Mouse (Mus musculus) embryonic facial prominence, embryonic 12.5 days (tissue): Measurements from ENCODE around the gene Zfp882. TPM values are rescaled to one million over a fixed set of nuclear protein-coding genes. Genes with fewer than 3 reads are reported as not detected.
"Not testable (repeated sequence)": the region's sequence is repeated elsewhere in the genome, so short reads cannot be mapped to it uniquely, and the experiment has no call there.

Source experiments
- ATAC-seq: fragments of 200-750 bp; cut with Nextera tagmentation; 2 replicates; pipeline ENCODE4 v1.8.0; 2017; ENCODE audit not compliant: insufficient number of reproducible peaks, insufficient read depth, low FRiP score, low TSS enrichment
- H3K27ac ChIP-seq: fragments of 300-500 bp; sonication (generic); 2 replicates; pipeline ENCODE4 v1.5.1; 2016; ENCODE audit warnings: mild to moderate bottlenecking
- H3K27me3 ChIP-seq: fragments of 300-500 bp; sonication (generic); 2 replicates; pipeline ENCODE4 v1.6.1; 2016; ENCODE audit warnings: mild to moderate bottlenecking, moderate library complexity
- H3K36me3 ChIP-seq: fragments of 300-500 bp; sonication (generic); 2 replicates; pipeline ENCODE4 v1.6.1; 2016; ENCODE audit warnings: mild to moderate bottlenecking
- H3K4me1 ChIP-seq: fragments of 300-500 bp; sonication (generic); 2 replicates; pipeline ENCODE4 v1.6.1; 2016
- H3K4me2 ChIP-seq: fragments of 300-500 bp; sonication (generic); replicated peaks from 2 replicates; pipeline ENCODE4 v1.6.1; 2016; ENCODE audit warnings: mild to moderate bottlenecking, moderate library complexity
- H3K4me3 ChIP-seq: fragments of 300-500 bp; sonication (generic); 2 replicates; pipeline ENCODE4 v1.5.1; 2016; ENCODE audit warnings: mild to moderate bottlenecking
- H3K9ac ChIP-seq: fragments of 300-500 bp; sonication (generic); 2 replicates; pipeline ENCODE4 v1.6.1; 2016; ENCODE audit warnings: mild to moderate bottlenecking, moderate library complexity
- H3K9me3 ChIP-seq: fragments of 300-500 bp; sonication (generic); 2 replicates; pipeline ENCODE4 v1.6.1; 2016; ENCODE audit warnings: mild to moderate bottlenecking, moderate library complexity
- WGBS: fragments of 180-500 bp; shearing (Covaris S2); methylation state at CpG from one replicate; pipeline ENCODE4 v1.1.7; 2016; 5-methylcytosine and 5-hydroxymethylcytosine counted together
- polyA plus RNA-seq: library from polyadenylated mRNA; unstranded; fragments of >200 nt; fragmentation: Nextera tagmentation; extraction: Ambion mirVana; gene quantifications from 2 replicates; pipeline ENCODE4 v1.2.1, GENCODE M21; 2016

Gene Zfp882
- polyA plus RNA-seq, 1 experiment from 2014 or later: 10.7 TPM

DNA sequence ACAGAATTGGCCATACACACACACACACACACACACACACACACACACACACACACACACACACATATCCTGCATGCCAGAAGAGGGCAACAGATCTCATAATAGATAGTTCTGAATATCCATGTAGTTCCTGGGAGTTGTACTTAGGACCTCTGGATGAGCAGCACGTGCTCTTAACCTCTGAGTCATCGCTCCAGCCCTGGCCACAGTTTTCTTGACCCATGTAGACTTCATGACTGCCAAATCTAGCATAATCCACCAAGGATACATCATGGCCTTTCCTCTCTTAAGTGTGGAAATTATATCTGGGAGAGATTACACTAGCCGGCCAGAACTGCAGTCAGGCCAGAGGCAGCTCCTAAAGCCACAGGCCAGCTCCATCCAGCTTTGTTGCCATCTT, 18.1 kb downstream of the Zfp882 start:
- H3K9me3 ChIP-seq: 0 out of 2 replicates have a peak, but pooled peaks cover 3% of the 10 kb centered on the region
- no peak overlapping the region for H3K27ac ChIP-seq
- no peak overlapping the region for H3K4me3 ChIP-seq
- no peak overlapping the region for H3K4me2 ChIP-seq
- H3K27me3 ChIP-seq: no peaks in the 10 kb centered on the region
- no peak for ATAC-seq
- H3K9ac ChIP-seq: no peak overlapping the region
- peaks cover 26% of the 10 kb centered on the region for H3K36me3 ChIP-seq
- peaks cover 7% of the 10 kb centered on the region for H3K4me1 ChIP-seq
- WGBS: 99% methylated on average over 3 of the region's 3 CpGs

DNA sequence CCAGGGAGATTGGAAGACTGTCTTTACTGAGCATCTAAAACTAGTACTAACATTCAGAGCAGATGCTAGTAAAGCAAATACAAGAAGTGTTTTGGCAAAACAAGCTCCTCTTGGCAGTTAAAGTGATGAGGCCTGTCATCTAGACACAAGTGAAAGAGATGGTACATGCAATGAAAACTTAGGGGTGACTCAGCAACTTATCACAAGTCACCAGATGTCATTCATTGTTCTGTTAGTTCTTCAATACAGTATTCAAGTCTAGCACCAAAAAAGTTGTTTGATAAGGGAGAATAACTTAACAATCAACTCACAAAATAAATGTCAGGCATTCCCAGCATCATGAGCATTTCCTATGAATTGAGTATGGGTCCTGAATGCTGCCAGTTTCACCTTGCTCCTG, 19.4 kb downstream of the Zfp882 start:
- no peak for ATAC-seq

DNA sequence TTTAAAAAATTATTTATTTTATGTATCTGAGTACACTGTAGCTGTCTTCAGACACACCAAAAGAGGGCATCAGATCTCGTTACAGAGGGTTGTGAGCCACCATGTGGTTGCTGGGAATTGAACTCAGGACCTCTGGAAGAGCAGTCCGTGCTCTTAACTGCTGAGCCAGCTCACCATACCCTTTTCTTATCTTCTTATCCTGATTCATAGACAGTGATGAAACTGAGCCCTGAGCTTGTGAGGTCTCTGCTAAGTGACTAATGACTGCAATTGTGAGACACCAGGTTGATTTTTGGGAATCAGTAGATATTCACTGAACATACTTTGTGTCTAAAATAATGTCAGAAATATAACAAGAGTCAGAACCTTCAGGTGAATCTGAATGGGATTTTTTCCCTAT, 29.6 kb downstream of the Zfp882 start:
- not testable (repeated sequence) for H3K27ac ChIP-seq, H3K9ac ChIP-seq, H3K4me2 ChIP-seq, H3K4me3 ChIP-seq, H3K36me3 ChIP-seq, H3K27me3 ChIP-seq, ATAC-seq, H3K9me3 ChIP-seq, H3K4me1 ChIP-seq
- WGBS: 88% methylated on average over 2 of the region's 2 CpGs

More for the DNA sequence above, 19.4 kb downstream of the Zfp882 start:
- H3K9ac ChIP-seq: no peak overlapping the region
- no peak overlapping the region for H3K27ac ChIP-seq
- no peaks in the 10 kb centered on the region for H3K27me3 ChIP-seq
- H3K4me2 ChIP-seq: no peak overlapping the region
- H3K4me1 ChIP-seq: peaks cover 7% of the 10 kb centered on the region
- peaks cover 30% of the 10 kb centered on the region for H3K36me3 ChIP-seq
- 0 out of 2 replicates have a peak, but pooled peaks cover 4% of the 10 kb centered on the region for H3K9me3 ChIP-seq
- H3K4me3 ChIP-seq: no peak overlapping the region

DNA sequence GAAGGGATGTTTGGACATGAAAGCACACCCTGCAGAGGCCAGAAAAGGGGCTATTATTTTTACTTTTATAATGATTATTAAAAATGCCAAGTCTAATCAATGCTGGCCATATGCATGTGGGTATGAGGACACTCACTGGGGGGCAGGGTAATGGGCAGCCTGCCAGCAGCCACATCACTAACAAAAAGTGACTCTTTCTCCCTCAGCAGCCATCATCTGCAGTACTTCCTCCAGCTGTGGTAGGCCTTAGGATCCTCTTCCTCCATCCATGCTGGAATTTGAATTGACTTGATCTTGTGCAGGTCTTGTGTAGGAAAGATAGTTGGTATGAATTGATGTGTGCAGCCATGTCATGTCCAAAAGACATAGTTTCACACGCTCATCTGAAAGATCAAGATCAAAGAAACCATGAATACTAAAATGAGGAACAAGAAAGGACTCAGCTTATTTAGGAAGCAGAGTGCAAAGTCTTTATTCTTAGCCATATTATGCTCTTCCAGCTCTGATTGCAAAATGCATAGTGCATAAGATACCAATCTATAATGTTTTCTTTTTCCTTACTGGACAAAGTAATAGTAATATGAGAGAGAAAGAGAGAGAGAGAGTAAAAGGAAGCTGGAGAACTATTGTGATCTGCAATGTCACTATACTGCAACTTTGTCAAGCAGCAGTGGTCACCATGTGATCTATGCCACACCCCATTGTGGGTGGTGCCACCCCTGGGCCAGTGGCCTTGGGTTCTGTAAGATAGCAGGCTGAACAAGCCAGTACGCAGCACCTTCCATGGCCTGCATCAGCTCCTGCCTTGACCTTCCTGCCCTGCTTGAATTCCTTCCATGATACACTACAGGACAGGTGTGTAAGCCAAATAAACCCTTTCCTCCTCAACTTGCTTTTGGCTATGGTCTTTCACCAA, 32.1 kb downstream of the Zfp882 start:
- WGBS: 82% methylated on average over 2 of the region's 2 CpGs

DNA sequence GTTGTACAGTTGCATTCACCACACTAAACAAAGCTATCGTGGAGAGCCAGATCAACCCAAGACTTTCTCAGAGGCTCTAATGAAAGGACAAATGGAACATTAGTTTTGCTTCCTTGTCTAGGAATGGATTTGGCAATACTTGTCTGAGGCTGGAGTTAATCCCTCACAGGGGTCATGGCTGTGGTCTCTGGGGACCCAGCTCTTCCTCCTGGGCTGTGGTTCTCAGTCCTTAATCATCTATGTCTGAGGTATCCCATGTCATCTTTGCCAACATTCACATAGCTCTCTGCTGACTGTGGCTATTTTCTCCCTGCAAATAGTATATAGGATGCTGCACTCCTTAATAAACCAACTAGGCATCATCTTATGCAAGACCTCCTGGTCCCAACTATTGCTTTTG, 33.4 kb downstream of the Zfp882 start:
- H3K9me3 ChIP-seq: no peaks in the 10 kb centered on the region
- no peaks in the 10 kb centered on the region for H3K27me3 ChIP-seq
- no peak for ATAC-seq
- no peaks in the 10 kb centered on the region for H3K4me1 ChIP-seq
- no peak overlapping the region for H3K27ac ChIP-seq
- no peak overlapping the region for H3K4me3 ChIP-seq
- H3K4me2 ChIP-seq: no peak overlapping the region
- 74% methylated on average over 1 of the region's 1 CpGs for WGBS
- no peak overlapping the region for H3K9ac ChIP-seq
- no peaks in the 10 kb centered on the region for H3K36me3 ChIP-seq

More for the DNA sequence above, 32.1 kb downstream of the Zfp882 start:
- Histone ChIP-seq H3K4me1 (no peaks in the 10 kb centered on the region), H3K4me2 (no peak overlapping the region), H3K27me3 (no peaks in the 10 kb centered on the region), H3K9ac (no peak overlapping the region), H3K27ac (no peak overlapping the region), H3K36me3 (no peaks in the 10 kb centered on the region), H3K9me3 (no peaks in the 10 kb centered on the region), H3K4me3 (no peak overlapping the region)
- no peak for ATAC-seq

DNA sequence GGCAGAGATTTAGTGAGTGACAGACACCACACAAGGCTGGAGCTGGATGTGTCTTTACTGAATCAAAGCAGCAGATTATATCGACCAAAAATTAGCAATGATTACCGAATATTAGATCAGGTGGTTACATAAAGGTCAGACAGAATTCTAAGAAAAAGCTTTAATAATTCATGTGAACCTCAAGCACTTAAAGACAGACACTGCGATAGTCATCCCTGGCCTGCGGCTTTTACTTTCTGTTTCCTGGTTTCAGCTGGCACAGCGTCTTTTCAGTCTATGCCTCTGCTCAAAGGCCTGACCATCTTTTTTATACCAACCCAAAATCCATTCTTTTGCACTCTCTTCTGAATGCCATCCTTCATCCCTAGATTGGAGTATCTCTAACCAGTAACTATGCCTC, 40.2 kb downstream of the Zfp882 start:
- Histone ChIP-seq H3K9me3 (no peaks in the 10 kb centered on the region), H3K4me3 (no peak overlapping the region), H3K9ac (no peak overlapping the region), H3K27me3 (no peaks in the 10 kb centered on the region), H3K4me2 (no peak overlapping the region), H3K4me1 (peaks cover 10% of the 10 kb centered on the region; the same call in 1 of the 2 replicates), H3K27ac (no peak overlapping the region), H3K36me3 (no peaks in the 10 kb centered on the region)
- ATAC-seq: no peak
- 92% methylated on average over 5 of the region's 5 CpGs for WGBS

DNA sequence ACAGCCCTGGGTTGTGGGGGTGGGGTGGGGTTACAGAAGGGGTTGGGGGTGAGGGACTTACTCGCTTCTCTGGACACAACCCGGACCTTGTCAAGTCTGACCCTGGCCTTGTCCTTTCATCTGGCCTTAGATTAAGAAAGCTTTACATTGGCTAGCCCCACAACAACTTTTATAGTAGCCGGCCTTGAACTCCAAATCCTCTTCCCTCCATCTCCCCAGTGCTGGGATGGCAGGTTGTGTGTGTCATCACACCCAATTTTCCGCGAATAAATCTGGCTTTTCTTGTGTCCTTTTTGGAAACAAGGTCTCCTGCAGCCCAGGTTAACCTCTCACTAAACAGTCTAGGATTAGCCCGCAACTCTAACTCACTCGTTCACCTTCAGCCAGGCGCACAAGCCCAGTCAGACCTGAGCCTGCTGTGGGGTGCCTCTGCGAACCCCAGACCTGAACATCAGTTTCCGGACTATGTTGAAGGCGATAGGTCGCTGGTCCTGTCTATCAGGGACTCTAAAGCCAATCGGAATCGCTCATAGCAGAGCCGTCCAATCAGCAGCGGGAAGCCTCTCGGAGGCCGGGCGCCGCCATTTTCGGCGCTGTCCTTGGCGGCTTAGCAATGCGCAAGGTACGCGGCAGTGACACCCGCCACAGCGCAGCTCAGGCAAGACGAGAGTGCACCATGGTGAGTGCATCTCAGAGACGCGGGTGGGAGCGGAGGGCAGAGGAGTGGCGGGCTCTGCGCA, 42.2 kb downstream of the Zfp882 start, which contains the start of gene Zfp961:
Zfp961 (plus strand) TSS at position 557 of the 740 bp plus-strand sequence.
- Histone ChIP-seq H3K27ac (peak within 1 kb of the TSS; percentile 75), H3K27me3 (no peaks in the 10 kb centered on the region), H3K9ac (peak within 1 kb of the TSS; percentile 61), H3K4me2 (peak within 1 kb of the TSS; percentile 62), H3K4me1 (peaks cover 10% of the 10 kb centered on the region; the same call in 1 of the 2 replicates), H3K4me3 (peak within 1 kb of the TSS; percentile 59), H3K9me3 (no peaks in the 10 kb centered on the region), H3K36me3 (peaks cover 16% of the 10 kb centered on the region)
- peak; percentile 99 for ATAC-seq
- 4% methylated on average over 34 of the region's 34 CpGs for WGBS

DNA sequence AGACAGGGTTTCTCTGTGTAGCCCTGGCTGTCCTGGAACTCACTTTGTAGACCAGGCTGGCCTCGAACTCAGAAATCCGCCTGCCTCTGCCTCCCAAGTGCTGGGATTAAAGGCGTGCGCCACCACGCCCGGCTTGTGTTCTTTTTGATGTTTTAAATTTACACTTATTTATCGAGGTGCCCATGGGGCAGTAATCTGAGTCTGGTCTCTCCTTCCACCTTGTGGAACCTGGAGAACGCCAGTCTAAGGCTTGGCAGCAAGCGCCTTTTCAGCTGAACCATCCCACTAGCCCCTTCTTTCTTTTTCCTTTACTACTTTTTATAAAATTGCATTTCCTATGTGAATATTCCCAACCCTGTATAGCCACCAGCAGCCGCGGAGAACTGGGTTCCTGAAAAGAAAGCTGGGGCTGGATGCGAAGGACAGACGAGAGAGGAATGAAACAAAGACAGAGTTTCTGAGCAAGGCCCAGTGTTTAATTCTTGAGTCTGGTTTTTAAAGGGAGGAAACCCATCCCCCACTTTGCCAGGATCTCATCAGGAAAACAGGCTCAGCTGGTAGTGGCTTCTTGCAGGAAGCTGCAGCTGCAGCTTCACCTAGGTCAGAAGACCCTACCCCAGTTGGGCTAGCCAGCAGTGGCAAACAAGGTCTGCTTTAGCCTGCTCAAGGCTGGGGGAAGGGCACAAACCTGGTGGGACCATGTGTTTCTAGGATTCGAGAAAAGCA, 43.2 kb downstream of the Zfp882 start:
- Histone ChIP-seq H3K27ac (0 out of 2 replicates have a peak overlapping the region, but pooled peaks have one; percentile 30), H3K4me3 (peak overlapping the region; percentile 59), H3K9ac (peak overlapping the region; percentile 61), H3K9me3 (no peaks in the 10 kb centered on the region), H3K36me3 (peaks cover 16% of the 10 kb centered on the region), H3K27me3 (no peaks in the 10 kb centered on the region), H3K4me2 (peak overlapping the region; percentile 62), H3K4me1 (peaks cover 10% of the 10 kb centered on the region; the same call in 1 of the 2 replicates)
- no peak for ATAC-seq
- 39% methylated on average over 13 of the region's 14 CpGs for WGBS

DNA sequence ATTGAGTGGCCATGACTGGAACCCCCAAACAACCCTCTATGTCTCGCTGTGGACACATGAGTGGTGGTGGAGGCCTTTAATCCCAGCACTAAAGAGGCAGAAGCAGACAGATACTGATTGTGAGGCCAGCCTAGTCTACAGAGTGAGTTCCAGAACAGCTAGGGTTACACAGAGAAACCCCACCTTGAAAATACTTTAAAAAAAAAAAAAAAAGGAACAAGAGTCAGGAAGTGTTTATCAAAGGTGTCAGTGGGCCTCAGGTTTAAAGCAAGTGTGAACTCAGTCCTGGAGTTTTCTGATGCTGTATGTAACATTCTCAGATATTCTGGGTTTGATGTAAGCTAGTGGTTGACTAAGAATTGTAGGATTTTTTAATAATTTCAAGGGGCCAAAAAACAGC, 44.1 kb downstream of the Zfp882 start:
- peaks cover 10% of the 10 kb centered on the region; the same call in 1 of the 2 replicates for H3K4me1 ChIP-seq
- 89% methylated on average over 1 of the region's 1 CpGs for WGBS
- H3K9me3 ChIP-seq: no peaks in the 10 kb centered on the region
- peak overlapping the region; percentile 62; the same call in 1 of the 2 replicates for H3K4me2 ChIP-seq
- H3K36me3 ChIP-seq: peaks cover 16% of the 10 kb centered on the region
- H3K4me3 ChIP-seq: no peak overlapping the region
- no peak overlapping the region for H3K27ac ChIP-seq
- H3K9ac ChIP-seq: no peak overlapping the region
- no peaks in the 10 kb centered on the region for H3K27me3 ChIP-seq
- no peak for ATAC-seq

DNA sequence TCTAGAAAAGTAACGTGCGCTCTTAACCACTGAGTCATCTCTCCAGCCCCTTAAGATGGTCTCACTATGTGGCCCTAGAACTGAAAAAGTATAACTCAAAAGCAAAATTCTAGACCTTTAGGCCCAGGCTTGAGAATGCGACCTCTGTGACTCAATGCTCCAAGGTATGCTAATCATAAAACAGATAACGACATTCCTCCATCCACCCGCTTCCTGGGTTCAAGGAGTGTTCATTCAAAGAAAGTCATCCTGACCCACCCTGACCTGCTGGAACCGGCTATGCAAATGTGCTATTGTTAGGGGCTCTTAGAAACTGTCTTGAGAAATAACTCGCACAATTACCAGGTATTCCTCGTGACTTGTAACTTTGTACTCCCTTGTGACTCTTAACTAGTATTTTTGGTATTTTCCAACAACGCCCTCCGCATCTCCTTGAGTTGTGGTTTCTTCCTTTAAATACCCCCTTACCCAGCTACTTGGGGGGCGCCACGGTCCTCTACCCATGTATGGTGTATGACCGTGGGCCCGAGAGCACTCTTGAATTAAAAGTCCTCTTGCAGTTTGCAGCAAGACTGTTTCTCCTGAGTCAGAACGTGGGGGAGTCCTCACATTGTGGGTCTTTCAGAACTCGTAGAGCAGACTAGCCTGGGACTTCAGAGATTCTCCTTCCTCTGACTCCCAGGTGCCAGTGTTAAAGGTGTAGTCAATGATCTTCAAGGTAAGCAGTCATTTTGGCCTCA, 44.7 kb downstream of the Zfp882 start:
- H3K4me2 ChIP-seq, H3K9me3 ChIP-seq, H3K9ac ChIP-seq, H3K27ac ChIP-seq, H3K27me3 ChIP-seq, H3K4me1 ChIP-seq, ATAC-seq, H3K4me3 ChIP-seq: not testable (repeated sequence)
- peaks cover 16% of the 10 kb centered on the region for H3K36me3 ChIP-seq
- WGBS: 93% methylated on average over 16 of the region's 16 CpGs

DNA sequence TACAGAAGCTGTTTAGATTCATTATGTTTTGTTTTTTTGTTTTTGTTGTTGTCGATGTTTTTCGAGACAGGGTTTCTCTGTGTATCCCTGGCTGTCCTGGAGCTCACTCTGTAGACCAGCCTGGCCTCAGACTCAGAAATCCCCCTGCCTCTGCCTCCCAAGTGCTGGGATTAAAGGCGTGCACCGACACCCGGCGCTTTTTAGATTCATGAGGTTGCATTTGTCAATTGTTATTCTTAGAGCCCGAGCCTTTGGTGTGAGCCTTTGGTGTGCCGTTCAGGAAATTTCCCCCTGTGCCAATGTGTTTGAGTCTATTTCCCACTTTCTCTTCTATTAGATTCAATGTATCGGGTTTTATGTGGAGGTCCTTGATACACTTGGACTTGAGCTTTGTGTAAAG, 46.3 kb downstream of the Zfp882 start:
- no peak for ATAC-seq
- whole genome bisulfite sequencing: 96% methylated on average over 9 of the region's 9 CpGs
- H3K36me3 ChIP-seq: peaks cover 16% of the 10 kb centered on the region

More for the DNA sequence above, 46.3 kb downstream of the Zfp882 start:
- H3K4me1 ChIP-seq: peaks cover 10% of the 10 kb centered on the region; the same call in 1 of the 2 replicates
- H3K4me3 ChIP-seq: no peak overlapping the region
- no peaks in the 10 kb centered on the region for H3K9me3 ChIP-seq
- no peak overlapping the region for H3K9ac ChIP-seq
- H3K4me2 ChIP-seq: no peak overlapping the region
- H3K27me3 ChIP-seq: no peaks in the 10 kb centered on the region
- no peak overlapping the region for H3K27ac ChIP-seq
